Mouse (Mus musculus): ENCODE measurements around the gene Dram1. TPM values are rescaled to one million over a fixed set of nuclear protein-coding genes. Genes with fewer than 3 reads are reported as not detected.
A peak's percentile ranks its signal among the peaks of the same experiment; 100 is the strongest.

The Dram1 gene
- total RNA-seq, 2 experiments from 2014 or later = 0.87 to 1.5 TPM

DNA sequence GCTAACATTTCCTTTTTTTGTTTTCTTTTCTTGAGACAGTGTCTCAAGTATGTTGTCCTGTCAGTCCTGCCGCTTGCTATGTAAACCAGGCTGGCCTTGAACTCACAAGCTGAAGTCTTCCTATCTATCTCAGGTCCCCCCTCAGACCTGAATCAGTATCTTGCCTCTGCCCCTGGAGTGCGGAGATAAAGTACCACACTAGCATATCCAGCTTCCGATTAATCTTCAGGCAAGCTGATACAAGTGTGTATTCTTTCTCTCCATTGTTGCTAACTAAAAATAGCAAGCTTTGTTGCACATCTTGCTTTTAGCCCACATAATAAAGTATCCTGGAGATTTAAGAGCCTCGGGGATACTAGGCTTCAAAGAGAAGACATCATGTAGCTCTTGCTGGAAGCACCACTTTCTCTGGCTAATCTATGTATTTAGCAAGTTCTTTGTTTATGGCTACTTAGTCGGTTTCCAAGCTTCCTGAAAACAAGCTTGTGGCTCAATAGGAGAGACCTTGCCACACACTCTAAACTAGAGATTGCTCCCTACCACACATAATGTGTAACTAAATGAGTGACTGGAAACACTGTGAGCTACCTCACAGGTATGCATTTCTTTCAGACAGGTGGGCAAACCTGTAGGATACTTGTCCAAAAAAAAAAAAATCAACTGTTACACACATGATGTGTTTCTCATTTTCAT is 27.3 kb downstream of the Dram1 start:
- no peak for DNase-seq (ENCODE audit: low spot score in 2 of 2)

DNA sequence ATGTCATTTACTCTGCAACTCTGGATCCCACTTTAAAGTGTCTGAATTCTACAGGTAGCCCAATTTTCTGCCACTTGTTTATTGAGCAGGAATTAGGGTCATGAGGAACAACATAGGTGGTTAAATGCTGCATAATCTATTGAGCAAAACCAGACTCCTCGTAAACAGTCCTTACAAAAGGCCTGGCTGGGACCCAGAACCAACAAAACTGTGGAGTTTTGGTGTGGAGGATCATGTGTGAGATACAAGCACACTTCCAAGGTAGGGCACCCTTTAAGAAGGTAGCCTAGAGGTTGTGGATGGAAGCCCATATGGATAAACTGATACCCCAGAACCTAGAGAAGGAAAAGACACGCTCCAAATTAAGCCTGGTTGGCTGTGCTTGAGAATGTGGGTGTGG is 28.2 kb downstream of the Dram1 start:
- no peak for DNase-seq (ENCODE audit: low spot score in 2 of 2)

DNA sequence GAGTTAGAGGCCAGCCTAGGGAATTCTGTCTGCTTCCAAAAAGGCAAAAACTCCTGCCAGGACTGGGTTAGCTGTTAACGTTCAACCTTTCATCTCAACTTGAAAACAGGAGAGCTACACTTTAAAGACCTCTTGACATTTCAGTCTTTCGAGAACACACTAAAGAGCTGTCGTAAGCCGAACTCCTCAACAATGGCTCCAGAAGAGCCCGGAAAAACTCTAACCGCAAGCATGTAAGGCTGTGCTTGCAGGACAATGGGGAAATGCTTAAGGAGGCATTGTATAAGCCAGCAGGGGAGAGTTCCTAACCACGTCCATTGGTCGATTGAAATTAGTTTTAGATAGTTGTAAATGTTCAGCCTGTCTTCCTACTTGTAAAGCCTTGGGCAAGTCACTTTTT is 29.1 kb downstream of the Dram1 start:
- no peak for DNase-seq (ENCODE audit: low spot score in 2 of 2)

DNA sequence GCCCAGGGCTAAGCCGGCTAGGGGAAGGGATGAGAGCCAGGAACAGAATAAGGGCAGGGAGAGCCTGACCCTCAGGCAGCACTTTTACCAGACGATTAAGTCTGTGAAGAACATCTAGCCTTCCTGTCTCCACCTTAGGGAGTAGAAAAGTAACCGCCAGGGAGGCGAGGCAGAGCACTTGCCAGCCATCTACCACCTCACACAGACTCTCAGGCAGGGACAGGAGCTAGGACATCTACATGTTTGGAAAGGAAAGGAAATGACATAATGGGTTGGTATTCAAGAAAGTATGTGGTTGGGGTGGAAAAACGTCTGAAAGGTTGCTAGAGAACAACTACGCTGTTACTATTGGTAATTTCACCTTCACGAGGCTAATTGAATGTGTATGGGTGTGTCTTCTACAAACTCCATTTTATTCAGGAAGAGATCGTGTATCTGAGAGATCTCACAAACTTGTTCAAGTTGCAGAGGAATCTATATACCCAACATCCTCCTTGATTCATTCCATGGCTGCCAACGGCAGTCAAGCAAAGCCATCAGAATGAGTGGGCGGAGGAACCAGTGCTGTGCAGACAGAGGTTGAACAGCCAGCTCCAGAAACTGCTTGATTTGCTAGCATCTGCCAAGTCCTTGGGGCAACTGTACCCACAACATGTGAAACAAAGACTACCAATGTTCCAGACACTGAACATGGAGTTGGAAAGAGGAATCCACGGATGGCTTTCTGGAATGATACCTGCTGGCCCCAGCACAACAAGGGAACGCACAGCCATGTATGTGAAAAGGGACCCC is 32.2 kb downstream of the Dram1 start:
- no peak for DNase-seq (ENCODE audit: low spot score in 2 of 2)

DNA sequence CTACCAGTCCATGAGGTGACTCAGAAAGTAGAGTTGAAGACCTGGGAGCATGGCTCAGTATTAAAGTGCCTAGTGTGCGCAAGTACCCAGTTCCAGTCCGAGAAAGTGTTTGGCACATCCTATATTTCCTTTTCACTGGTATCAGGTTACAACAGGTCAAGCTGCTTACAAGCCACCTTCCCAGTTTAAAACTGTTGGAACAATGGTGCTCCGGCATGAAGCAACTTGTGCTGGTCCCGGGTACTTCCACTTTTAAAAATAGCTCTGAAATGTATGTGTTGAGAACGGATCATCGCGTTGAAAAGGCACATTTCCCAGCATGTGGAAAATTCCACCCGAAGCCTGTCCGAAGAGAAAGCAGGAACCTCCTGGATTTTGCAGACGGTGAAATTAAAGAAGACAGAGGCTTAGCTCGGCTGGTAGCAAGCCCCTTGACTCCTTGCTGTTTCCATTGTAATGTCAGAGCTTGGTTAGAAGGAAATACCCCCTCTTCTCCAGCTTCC is 32.9 kb downstream of the Dram1 start:
- no peak for DNase-seq (ENCODE audit: low spot score in 2 of 2)

DNA sequence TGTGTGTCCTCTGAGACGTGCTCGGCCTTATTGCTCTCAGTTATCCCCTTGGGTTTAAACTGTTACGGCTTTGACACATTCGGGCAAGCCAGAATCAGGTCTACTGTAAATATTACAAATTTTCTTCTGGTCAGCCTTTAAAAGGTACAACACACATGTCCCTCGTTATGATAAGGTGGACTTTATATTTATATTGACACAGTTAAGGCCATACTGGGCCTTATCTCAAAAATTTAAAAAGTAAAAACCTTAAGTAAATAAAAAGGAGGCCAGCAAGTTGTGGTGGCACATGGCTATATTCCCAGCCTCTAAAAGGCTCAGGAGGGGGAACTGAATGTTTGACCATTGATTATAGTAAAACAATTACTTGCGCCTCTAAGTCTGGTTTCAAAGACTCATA is 37.5 kb downstream of the Dram1 start:
- no peak for DNase-seq (ENCODE audit: low spot score in 2 of 2)

DNA sequence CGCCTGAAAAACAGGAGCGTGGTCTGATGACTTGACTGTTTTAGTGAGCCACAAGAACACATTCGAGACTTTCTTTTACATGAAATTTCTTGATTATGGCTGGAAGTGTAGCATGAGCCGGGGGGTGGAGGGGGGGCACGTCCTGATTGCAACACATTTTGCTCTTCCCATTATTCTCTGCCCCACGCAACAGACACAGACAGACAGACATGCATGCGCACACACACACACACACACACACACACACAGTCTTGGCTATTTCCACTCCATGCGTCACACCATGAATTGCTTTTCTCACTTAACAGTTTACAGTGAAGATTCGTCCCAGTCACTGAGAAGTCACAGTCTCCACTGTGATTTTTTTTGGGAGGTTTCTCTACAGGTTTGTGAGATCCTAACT is 38.2 kb downstream of the Dram1 start:
- DNase-seq (ENCODE audit: low spot score in 2 of 2) = no peak

DNA sequence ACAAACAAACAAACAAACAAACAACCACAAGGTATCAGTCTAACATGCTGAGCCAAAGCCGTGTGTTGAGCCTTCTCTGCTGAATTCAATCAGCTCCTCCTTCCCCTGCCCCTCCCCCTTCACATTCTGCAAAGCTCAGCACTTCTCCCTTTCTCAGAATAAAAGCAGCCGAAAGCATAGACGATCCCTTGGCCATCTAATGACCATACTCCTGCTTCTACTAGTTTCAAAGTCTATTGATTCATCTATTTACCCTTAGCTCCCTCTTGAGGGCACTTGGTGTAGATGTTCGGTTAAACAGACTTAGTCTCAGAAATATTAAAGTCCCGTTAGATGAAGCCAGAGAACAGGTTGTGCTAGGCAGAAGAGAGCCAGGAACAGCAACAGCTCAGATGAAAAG is 48.2 kb downstream of the Dram1 start:
- DNase-seq (ENCODE audit: low spot score in 2 of 2) = no peak

DNA sequence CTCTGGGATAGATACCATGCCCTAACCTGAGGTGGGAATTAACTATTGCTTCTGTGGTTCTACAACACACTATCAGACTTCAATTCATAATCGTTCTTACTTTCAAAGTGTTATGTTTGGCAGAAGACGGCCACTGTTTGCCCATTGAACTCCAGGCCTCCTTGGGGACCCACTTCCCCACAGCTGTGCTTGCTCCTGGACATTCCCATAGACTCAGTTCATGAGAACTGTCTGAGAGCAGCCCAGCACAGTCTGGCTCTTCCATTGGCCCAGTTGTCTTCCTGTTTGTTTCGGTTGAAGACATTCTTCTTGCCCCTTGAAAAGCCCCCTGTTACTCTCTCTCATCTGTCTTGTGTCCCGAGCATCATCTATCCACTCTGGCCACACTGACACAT is 50.8 kb downstream of the Dram1 start:
- no peak for DNase-seq (ENCODE audit: low spot score in 2 of 2)

DNA sequence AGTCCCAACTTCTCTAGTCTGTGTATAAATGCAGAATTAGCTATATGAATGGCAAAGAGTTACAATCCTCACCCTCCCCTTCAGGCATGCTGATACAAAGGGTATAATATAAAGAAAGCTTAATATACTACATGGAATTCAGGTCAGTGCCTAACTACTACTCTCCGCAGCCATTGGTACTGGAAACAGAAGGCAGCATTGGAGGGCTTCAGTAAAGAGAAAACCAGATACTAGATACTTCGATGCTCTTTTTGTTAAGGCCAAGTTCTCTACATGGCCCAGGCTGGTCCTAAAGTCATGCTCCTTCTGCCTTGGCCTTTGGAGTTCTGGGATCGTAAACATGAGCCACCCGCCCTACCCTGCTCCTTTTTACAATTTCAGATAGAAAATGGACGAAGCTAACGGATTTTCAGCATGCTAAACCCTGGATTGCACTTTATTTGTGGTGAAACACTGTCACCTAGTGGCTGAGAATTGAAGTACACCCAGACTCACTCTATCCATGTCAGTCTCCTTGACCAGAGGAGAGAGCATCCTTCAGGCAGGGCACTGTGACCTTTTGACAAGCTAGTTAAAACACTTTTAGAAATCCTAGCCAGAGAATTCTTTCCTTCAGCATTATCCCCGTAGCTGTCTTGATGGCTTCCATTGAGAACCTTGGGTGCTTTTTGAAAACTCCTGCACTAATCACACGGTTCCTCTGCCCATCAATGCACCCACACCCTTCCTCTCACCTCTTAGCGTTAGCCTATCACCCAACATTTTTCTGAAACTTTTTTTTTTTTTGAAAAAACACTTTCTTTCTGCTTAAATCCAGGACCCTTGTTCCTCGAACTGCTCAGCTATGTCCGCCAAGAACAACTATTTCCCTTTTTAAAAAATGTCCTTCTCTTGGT is 51.5 kb downstream of the Dram1 start:
- peak; percentile 90 to 91 for DNase-seq (ENCODE audit: low spot score in 2 of 2)

DNA sequence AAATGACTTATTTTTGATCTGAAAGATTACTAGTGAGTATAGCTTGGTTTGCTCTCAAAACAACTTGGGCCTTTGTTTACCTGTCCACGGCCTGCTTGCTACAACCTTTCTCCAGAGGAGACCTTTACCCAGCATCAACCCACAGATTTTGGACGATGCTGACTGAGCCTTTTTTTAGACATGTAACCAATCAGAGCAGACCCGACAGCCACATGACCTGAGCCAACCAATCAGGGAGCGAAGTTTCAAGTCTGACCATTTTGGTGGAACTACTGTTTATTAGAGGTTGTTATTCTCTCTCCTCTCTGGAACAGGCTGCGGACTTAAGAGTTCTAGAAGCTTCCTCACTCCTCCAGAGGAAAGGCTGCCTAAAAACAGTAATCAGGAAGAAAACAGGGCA is 57.1 kb downstream of the Dram1 start:
- no peak for DNase-seq (ENCODE audit: low spot score in 2 of 2)

DNA sequence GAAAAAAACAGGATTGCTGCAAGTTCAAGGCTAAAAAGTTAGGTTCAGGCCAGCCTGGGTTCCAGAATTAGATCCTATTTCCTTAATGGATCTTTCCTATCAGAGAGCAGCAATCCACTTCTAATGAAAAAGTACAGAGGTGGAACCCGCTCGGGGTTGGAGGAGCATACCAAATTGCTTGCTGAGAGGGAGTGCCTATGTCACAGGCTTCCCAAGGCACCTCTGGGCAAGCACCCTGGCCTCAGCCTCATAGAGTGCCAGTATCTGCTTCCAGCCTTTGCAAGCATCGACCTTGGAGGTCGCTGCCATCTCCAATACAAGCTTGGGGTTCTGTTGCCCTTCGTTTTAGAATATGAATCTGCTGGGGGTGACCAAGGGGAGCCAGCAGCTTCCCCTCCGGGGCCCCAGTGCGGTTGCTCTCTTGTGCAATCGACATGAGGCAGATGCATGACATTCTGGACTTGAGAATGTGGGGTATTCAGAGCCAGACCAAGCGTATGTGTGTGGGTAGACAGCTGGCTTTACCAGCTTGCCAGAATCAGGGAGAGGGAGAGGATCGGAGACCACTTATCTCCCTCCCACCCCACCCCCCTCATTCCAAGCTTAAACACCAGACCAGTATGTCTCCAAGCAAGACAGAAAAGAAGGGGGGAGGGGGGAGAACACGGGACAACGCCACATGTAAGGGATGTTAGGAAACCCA is 58.0 kb downstream of the Dram1 start:
- no peak for DNase-seq (ENCODE audit: low spot score in 2 of 2)

DNA sequence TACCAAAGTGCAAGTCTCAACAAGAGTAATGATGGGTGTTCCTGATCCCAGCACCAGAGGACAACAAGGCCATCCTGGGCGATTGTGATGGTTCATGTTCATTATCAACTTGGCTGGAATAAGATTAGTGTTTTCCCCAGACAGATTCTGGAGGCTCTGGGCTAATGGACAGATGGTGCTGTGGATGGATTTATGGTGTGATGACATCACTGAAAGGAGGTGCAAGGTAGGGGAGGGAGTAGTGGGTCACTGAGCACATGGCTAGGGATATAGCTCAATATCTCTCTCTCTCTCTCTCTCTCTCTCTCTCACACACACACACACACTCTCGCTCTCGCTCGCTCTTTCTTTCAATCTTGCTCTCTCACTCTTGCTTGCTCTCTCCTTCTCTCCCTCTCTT is 60.7 kb downstream of the Dram1 start:
- DNase-seq (ENCODE audit: low spot score in 2 of 2) = no peak

DNA sequence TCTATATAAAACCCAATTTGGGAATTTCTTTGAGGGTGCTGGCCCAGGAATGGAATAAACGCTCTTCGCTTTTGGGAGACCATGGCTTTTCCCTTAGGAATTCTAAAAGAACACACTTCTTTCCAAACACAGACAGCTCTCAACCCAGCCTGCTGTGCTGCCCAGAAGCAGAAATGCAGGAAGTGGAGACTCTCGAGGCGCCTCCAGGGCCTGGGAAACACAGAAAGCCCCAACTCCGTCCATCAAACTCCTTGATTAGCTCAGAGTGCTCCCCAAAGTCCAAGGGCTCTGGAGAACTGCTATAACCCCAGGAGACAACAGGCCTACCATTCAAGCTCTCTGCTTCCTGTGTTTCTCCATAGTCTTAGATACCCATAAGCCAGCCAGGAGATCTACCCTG is 61.7 kb downstream of the Dram1 start:
- DNase-seq (ENCODE audit: low spot score in 2 of 2) = no peak

DNA sequence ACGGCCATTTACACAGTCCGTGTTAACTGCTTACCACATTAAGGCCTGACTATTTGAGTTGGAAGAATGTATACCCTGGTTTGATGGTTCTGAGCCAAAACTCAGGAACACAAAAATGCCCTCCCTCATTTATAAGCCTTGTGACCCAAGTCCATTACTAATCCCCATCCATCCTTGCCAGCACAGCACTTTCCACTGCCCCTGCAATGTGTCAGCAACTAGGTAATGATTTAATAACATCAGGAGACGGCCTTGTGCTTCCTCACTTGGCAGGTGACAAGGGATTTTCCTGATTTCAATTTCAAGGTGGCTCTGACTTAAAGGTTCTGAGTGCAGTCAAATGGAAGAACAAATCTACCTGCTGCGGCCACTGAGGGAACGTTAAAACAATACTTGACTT is 64.0 kb downstream of the Dram1 start:
- DNase-seq (ENCODE audit: low spot score in 2 of 2) = no peak

DNA sequence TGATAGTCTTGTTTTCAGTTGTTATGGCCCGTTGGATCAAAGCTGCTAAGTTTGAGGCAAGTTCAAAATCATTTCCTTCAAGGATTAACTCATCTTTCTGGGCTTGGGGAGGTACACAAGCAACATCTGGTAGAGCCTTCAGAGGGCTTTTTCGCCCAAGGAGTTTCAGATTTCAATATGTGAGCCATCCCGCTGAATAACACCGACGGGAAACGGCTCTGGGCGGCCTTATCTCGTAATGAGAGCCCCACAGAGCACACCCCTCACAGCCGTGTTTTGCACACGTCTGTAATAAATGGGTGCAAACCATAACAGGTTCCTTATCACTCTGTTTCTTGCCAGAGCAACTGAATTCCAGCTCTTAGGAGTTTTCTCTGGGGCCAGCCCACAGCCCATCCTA is 69.0 kb downstream of the Dram1 start:
- no peak for DNase-seq (ENCODE audit: low spot score in 2 of 2)

DNA sequence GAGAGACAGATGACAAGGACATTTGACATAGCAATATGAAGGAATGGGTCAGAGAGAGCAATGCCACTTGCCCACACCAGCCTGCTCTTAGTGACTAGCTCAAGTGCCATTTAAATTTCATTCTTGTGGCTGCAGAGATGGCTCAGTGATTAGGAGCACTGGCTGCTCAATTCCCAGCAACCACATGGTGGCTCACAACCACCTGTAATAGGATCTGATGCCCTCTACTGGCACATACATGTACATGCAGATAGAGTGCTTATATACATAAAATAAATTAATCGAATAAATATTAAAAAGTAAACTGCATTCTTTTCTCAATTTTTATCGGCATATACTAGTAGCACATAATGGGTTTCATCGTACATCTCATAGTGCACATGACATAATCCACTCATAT is 72.6 kb downstream of the Dram1 start:
- DNase-seq (ENCODE audit: low spot score in 2 of 2) = no peak

DNA sequence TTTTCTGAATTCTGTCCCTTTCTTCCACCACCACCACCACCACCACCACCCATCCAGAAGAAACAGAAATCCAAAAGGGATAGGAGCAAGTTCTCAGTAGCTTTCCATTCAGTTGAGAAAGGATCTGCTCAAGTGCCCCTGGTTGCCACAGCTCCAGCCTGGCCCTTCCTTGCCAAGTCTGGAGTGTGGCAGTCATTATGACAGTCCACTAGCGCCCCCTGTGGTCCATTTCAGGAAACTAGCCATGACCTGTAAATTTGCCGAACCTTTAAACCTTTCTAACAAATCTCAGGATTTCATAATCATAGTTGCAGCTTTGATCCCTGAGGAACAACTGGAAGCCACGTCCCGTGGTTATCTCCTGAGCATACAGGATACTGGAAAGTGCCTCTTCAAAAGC is 74.6 kb downstream of the Dram1 start:
- DNase-seq (ENCODE audit: low spot score in 2 of 2) = peak; percentile 80 to 84

DNA sequence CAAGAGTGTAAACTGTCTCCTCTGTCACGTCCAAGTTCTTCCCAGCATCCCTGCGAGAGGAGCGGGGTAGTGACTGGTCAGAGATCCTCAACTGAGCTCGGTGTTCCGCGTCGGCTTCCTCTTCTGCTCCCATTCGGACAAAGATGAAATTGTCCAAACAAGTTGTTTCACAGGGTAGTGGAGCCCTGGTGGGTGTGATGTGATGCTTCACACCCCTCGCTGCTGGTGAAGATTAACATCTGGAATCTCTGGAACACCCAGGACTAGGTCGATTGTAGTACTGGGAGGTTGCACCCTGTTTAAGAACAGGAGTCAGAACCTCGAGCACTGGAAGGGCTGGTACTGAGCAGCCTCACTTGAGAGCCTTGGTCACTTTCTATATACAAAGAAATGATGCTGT is 75.8 kb downstream of the Dram1 start:
- no peak for DNase-seq (ENCODE audit: low spot score in 2 of 2)

DNA sequence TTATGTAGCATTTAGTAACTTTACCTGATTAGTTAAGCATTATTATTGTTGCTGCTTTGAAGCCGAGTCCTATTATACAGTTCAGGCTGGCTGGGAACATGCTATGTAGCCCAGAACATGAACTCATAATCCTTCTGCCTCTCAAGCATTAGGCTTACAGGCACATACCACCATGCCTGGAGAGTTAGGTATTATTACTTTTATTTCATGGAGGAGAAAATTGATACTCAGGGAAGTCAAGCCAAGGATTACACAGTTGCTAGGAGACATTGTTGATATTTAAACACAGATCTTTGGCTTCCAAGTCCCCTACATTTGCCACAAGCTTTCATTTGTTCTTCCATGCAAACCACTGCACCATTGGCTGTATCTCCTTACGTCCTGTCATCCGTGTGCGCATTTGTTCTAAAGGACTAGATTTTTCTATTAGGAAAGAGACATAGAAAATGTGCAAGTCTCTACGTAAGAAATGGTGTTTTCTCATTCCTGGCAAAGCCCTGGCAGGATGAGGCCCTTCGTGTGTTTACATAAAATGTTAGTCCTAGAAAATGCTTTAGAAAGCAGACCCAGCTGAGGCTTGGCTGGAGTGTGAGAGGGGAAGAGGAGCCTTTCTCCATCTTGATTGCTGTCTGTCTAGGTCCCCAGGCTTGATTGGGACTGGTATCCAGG is 76.9 kb downstream of the Dram1 start:
- no peak for DNase-seq (ENCODE audit: low spot score in 2 of 2)

DNA sequence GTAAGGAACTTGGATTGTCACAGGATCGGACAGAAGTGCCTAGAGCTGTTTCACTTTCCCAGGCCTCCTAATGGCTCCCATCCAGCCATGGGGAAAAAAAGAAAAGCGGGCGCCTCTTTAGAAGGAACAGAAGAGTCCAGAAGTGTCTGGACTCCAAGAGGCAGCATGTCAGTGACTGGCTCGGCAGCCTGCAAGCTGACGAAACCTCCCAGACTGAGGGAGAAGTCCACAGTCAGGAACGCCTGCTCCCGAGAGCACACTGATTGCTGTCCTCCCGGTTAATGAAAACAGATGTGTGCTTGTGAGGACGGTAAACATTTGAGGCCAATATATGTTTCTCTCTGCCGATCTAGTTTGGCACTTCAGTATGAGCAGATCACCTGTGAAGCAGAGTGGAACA is 81.9 kb downstream of the Dram1 start:
- no peak for DNase-seq (ENCODE audit: low spot score in 2 of 2)

Data from layer of hippocampus, postnatal 10 days (tissue).